Mouse (Mus musculus) forebrain, embryonic 13.5 days (tissue): ENCODE measurements around the gene Cop1. TPM values are rescaled to one million over a fixed set of nuclear protein-coding genes. Genes with fewer than 3 reads are reported as not detected.
"Not testable (repeated sequence)": the region's sequence is repeated elsewhere in the genome, so short reads cannot be mapped to it uniquely, and the experiment has no call there.

Experiments
- ATAC-seq: fragments of 200-750 bp; cut with Nextera tagmentation; 2 replicates; pipeline ENCODE4 v1.8.0; 2017
- H3K27ac ChIP-seq: fragments of 300-500 bp; sonication (generic); 2 replicates; pipeline ENCODE4 v1.5.1; 2015; ENCODE audit warnings: inconsistent platforms, mild to moderate bottlenecking, moderate library complexity
- H3K27me3 ChIP-seq: fragments of 300-500 bp; sonication (generic); 2 replicates; pipeline ENCODE4 v1.6.1; 2015; ENCODE audit warnings: mild to moderate bottlenecking, inconsistent platforms
- H3K36me3 ChIP-seq: fragments of 300-500 bp; sonication (generic); 2 replicates; pipeline ENCODE4 v1.6.1; 2015; ENCODE audit warnings: mild to moderate bottlenecking, inconsistent platforms; ENCODE audit not compliant: poor library complexity, severe bottlenecking
- H3K4me1 ChIP-seq: fragments of 300-500 bp; sonication (generic); 2 replicates; pipeline ENCODE4 v1.6.1; 2015; ENCODE audit warnings: inconsistent platforms
- H3K4me2 ChIP-seq: fragments of 300-500 bp; sonication (generic); 2 replicates; pipeline ENCODE4 v1.6.1; 2015; ENCODE audit warnings: inconsistent platforms, mild to moderate bottlenecking, moderate library complexity
- H3K4me3 ChIP-seq: fragments of 300-500 bp; sonication (generic); 2 replicates; pipeline ENCODE4 v1.5.1; 2015; ENCODE audit warnings: mild to moderate bottlenecking, inconsistent platforms
- H3K9ac ChIP-seq: fragments of 300-500 bp; sonication (generic); 2 replicates; pipeline ENCODE4 v1.6.1; 2015; ENCODE audit warnings: mild to moderate bottlenecking, inconsistent platforms
- H3K9me3 ChIP-seq: fragments of 300-500 bp; sonication (generic); replicated peaks from 2 replicates; pipeline ENCODE4 v1.6.1; 2016; ENCODE audit warnings: inconsistent platforms
- WGBS: fragments of 180-500 bp; shearing (Covaris S2); methylation state at CpG from one replicate; pipeline ENCODE4 v1.1.7; 2015; 5-methylcytosine and 5-hydroxymethylcytosine counted together
- polyA plus RNA-seq: library from polyadenylated mRNA; unstranded; fragments of >200 nt; fragmentation: Nextera tagmentation; extraction: Ambion mirVana; gene quantifications from 2 replicates; pipeline ENCODE4 v1.2.1, GENCODE M21; 2015

The Cop1 gene
- 19.9 and 21.4 TPM in 2 replicates for polyA plus RNA-seq

DNA sequence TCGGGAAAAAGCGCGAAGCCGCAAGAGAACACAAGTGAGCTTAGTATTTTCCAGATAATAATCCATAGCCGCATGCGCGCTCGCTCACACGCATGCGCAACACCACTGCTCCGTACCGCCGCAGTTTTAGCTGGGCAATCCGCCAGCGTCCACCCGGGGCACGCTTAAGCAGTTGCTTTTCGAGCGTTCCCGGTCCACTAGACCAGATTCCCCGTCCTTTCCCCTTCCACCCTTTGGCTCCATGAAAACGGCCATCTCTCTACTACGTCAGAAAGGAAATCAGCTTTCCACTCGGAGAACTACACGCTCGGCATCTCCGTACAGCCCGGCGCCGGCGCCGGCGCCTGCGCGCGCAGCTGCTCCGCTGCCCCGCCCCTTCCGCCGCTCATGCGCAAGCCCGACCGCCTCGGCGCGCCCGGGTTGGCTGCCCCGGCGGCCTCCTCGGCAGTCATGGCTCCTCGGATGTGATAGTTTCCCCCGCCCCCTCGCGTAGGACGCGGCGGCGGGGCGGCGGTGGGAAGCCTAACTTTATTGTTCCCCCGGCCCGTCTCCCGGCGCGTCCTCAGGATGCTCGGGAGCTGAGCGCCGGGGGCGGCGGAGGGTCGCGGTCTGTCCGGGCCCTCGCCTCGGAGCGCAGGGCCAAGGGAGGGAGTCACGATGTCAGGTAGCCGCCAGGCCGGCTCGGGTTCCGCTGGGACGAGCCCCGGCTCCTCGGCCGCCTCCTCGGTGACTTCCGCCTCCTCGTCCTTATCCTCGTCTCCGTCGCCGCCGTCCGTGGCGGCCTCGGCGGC, at the start of gene Cop1:
Gene Cop1 (plus strand): TSS at position 540 of the 791 bp plus-strand sequence.
- not testable (repeated sequence) for H3K27me3 ChIP-seq, H3K36me3 ChIP-seq, H3K9me3 ChIP-seq
- peak within 1 kb of the TSS; percentile 95 for H3K27ac ChIP-seq
- ATAC-seq, result peak; percentile 98
- peak within 1 kb of the TSS; percentile 66 for H3K4me2 ChIP-seq
- peak within 1 kb of the TSS; percentile 88 for H3K9ac ChIP-seq
- peak within 1 kb of the TSS; percentile 79 for H3K4me3 ChIP-seq
- WGBS, result under 1% methylated on average over 83 of the region's 97 CpGs
- H3K4me1 ChIP-seq, result peaks cover 30% of the 10 kb centered on the region

DNA sequence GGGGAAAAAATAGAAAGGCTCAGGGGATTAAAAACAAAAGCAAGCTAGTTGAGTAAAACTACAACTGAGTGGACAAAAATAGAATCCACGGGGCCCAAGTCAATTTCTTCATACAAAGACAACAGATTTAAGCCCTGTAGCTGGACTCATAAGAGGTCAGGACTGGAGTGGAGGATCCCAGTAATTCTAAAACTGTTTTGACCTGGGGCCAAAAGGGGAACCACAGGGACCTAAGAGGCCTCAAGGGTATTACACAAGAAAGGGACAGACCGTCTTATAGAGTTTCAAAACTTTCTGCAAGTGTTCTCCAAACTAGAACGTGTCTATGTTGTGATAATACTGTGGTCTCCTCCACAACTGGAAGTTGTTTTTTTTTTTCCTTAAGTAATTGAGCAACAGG, 45.4 kb upstream of the Cop1 start:
- ATAC-seq, result no peak

DNA sequence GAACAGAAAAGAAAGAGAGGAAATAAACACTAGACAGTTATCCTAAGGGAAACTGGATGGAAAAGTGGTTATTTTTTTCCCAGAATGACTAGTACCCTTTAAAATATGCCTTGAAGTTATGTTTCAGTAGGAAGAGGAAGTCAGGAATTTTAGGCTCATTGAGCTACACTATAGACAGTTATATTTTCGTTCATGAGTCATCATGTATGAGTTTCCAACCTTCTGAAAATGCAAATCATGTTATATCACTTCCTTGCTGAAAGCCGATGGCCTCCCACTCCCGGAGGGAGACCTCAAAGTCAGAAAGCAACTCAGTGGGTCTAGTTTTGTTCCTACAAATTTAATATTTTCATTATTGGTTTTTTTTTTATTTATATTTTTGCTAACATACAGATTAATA, 33.5 kb upstream of the Cop1 start:
- Histone ChIP-seq H3K27me3 (no peaks in the 10 kb centered on the region), H3K4me1 (no peaks in the 10 kb centered on the region), H3K9me3 (no peaks in the 10 kb centered on the region), H3K27ac (no peak overlapping the region), H3K36me3 (no peaks in the 10 kb centered on the region), H3K9ac (no peak overlapping the region), H3K4me2 (no peak overlapping the region), H3K4me3 (no peak overlapping the region)
- WGBS, result 76% methylated on average over 3 of the region's 3 CpGs
- no peak for ATAC-seq

More for the DNA sequence above, 45.4 kb upstream of the Cop1 start:
- no peaks in the 10 kb centered on the region for H3K27me3 ChIP-seq
- H3K4me3 ChIP-seq, result no peak overlapping the region
- no peak overlapping the region for H3K4me2 ChIP-seq
- no peaks in the 10 kb centered on the region for H3K36me3 ChIP-seq
- H3K9me3 ChIP-seq, result no peaks in the 10 kb centered on the region
- no peak overlapping the region for H3K9ac ChIP-seq
- H3K27ac ChIP-seq, result no peak overlapping the region
- 19% methylated on average over 3 of the region's 3 CpGs for WGBS
- no peaks in the 10 kb centered on the region for H3K4me1 ChIP-seq

DNA sequence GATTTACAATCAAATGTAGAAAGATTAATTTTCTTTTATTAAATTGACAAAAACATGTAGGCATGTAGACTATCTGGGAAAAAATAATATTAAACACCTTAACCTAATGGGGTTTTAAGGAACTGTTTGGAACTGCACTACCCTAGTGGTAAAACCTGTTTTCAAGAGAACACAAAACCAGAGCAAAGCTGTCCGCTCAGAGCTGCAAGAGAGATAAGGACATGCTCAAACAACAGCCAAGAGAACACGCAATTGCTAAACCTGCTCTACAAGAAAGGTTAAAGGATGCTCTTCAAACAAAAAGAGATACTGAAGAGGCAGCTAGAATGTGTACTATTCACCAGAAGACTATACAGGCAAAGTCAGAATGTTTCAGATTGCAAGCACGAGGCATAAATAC, 32.5 kb upstream of the Cop1 start:
- Histone ChIP-seq H3K36me3 (no peaks in the 10 kb centered on the region), H3K9ac (no peak overlapping the region), H3K9me3 (no peaks in the 10 kb centered on the region), H3K27me3 (no peaks in the 10 kb centered on the region), H3K4me3 (no peak overlapping the region), H3K4me1 (no peaks in the 10 kb centered on the region), H3K4me2 (no peak overlapping the region), H3K27ac (no peak overlapping the region)
- WGBS, result 88% methylated on average over 3 of the region's 3 CpGs
- ATAC-seq, result no peak

DNA sequence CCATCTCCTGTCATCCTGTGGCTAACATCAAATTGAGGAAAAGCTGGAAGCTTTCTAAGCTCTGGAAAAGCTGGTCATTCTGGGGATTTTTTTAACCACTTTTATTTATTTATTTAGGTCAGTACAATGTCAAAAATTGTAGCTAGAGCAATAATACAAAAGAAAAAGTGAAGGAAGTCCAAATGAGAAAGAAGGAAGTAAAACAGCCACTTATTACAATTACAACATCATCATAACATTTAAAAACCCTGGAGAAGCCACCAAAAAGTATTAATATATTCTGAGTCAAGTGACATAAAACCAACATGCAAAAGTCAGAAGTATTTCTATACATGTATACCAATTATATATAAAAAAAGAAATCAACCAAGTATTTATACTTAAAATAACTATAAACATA, 30.9 kb upstream of the Cop1 start:
- Histone ChIP-seq H3K9ac (no peak overlapping the region), H3K4me3 (no peak overlapping the region), H3K4me1 (no peaks in the 10 kb centered on the region), H3K27me3 (no peaks in the 10 kb centered on the region), H3K36me3 (no peaks in the 10 kb centered on the region), H3K9me3 (no peaks in the 10 kb centered on the region), H3K27ac (no peak overlapping the region), H3K4me2 (no peak overlapping the region)
- ATAC-seq, result no peak

DNA sequence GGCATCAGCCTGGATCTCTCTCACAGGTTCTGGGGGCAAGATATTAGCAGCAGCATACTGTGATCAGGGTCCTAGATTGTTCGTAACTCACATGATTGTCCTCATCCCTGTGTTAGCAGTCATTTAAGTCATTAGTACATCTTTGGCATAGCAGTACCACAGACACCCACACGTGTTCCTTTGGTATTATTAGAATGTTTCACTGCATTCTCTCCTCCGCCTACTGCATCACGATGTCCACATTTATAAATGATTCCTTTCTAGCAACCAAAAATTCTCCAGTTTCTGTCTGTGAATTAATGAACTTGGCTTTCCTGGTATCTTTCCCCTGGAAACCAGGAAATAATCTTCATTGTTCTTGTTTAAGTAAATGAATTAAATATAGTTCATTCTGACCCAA, 20.4 kb upstream of the Cop1 start:
- Histone ChIP-seq H3K36me3 (no peaks in the 10 kb centered on the region), H3K27ac (no peak overlapping the region), H3K27me3 (no peaks in the 10 kb centered on the region), H3K4me2 (no peak overlapping the region), H3K9ac (no peak overlapping the region), H3K4me1 (no peaks in the 10 kb centered on the region), H3K4me3 (no peak overlapping the region), H3K9me3 (no peaks in the 10 kb centered on the region)
- ATAC-seq, result no peak
- 88% methylated on average over 4 of the region's 4 CpGs for WGBS

DNA sequence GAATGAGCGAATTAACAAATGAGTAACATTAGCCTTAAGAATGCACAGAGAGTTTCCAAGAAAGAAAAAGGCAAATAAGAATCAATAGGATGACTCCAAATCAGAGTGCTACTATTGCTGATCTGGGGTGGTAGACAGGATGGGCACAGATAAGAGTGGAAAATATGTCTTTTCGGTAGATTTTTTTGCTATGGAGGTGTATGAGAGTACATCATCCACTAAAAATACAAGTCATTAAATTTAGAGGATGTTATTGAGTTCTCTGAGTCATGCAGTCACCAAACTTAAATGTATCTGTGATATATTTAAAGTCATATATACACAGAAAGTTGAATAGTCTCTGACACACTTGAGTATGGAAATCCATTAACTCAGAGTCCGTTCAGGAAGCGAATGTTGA, 14.7 kb upstream of the Cop1 start:
- no peak overlapping the region for H3K9ac ChIP-seq
- H3K9me3 ChIP-seq, result no peaks in the 10 kb centered on the region
- no peaks in the 10 kb centered on the region for H3K27me3 ChIP-seq
- no peak overlapping the region for H3K4me3 ChIP-seq
- ATAC-seq, result no peak
- H3K36me3 ChIP-seq, result no peaks in the 10 kb centered on the region
- WGBS, result 94% methylated on average over 4 of the region's 4 CpGs
- H3K4me2 ChIP-seq, result no peak overlapping the region
- H3K4me1 ChIP-seq, result no peaks in the 10 kb centered on the region
- no peak overlapping the region for H3K27ac ChIP-seq

DNA sequence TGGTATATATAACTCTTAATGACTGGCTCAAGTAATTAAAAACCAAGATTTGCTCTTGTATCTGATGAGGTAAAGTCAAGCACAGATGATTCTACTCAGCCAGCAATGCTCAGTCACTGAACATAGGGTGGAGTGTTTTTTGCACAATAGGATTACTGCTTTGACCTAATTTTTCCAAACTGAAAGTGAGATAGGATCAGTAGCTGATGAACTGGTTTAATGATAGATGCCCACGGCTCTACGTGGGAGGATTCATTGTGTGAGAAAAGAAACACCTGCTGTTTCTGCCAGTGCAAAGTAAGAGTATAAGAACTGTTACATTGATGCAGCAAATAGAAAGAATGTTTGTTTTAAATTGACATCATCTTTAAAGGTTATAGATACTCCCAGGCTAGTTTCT, 10.1 kb upstream of the Cop1 start:
- 71% methylated on average over 2 of the region's 2 CpGs for WGBS
- no peak overlapping the region for H3K9ac ChIP-seq
- no peak overlapping the region for H3K4me2 ChIP-seq
- no peaks in the 10 kb centered on the region for H3K27me3 ChIP-seq
- no peaks in the 10 kb centered on the region for H3K4me1 ChIP-seq
- no peak overlapping the region for H3K27ac ChIP-seq
- H3K4me3 ChIP-seq, result no peak overlapping the region
- H3K36me3 ChIP-seq, result no peaks in the 10 kb centered on the region
- no peaks in the 10 kb centered on the region for H3K9me3 ChIP-seq
- no peak for ATAC-seq

DNA sequence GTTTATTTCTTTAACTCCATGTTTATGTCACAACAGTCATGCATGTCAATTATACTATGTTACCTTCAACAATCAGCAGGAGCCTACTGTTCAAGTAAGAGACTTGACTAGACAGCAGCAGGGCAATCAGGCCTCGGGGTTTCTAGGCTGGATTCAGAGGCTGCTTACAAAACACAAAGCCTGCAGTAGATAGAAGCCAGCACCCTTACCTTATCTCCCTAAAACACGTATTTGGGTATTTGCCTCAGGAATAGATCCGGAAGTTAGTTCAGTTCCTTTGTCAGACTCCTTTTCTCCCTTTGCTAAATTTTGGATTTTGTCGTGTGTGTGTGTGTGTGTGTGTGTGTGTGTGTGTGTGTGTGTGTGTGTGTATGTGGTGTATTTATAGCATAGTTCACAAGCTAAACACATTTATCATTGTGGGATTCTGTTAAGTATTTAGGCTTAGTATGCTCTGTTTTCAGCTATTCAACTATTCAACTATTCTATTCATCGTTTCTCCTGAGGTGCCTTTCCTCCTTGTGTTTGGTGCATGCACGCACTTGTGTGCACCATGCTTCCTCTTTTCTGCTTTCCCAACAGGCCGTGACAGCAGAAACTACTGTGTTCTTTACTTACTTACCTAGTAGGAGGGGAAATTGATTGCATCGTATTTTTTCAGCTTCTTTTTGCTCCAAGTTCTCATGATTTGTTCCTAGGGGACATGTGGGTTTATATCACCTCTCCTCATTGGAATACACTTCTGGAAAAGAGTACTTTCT, 6.9 kb upstream of the Cop1 start:
- WGBS, result 82% methylated on average over 7 of the region's 8 CpGs
- no peak for ATAC-seq
- no peak overlapping the region for H3K27ac ChIP-seq
- no peak overlapping the region for H3K4me3 ChIP-seq
- no peaks in the 10 kb centered on the region for H3K4me1 ChIP-seq
- H3K4me2 ChIP-seq, result no peak overlapping the region
- H3K36me3 ChIP-seq, result no peaks in the 10 kb centered on the region
- no peaks in the 10 kb centered on the region for H3K27me3 ChIP-seq
- H3K9me3 ChIP-seq, result no peaks in the 10 kb centered on the region
- no peak overlapping the region for H3K9ac ChIP-seq

DNA sequence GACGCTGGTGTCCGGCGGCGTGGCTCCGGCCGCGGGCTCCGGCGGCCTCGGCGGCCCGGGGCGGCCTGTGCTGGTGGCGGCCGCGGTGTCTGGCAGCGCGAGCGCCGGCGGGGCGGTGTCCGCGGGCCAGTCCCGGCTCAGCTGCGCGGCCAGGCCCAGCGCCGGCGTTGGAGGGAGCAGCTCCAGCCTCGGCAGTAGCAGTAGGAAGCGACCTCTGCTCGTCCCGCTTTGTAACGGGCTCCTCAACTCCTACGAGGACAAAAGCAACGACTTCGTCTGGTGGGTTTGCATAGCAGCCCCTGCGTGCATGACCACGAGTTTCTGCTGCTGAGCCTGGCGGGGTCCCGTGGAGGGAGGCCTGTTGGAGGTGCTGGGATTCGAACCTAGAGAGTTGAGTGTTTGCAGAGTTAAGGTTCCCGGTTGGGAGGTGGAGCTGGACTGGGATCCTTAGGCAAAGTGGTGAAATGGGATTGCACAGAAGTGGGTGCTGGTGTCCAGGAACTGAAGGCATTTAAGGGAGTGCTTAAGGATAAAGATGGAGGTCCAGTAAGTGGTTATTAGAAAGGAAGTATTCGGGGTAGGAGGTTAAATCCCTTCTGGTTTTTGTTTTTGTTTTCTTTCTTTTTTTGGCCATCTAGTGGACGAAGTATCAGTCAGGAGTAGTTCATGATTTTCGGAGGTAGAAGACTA, 597 bp downstream of the Cop1 start:
- Histone ChIP-seq H3K4me3 (peak overlapping the region; percentile 79), H3K27ac (peak overlapping the region; percentile 36; the same call in 1 of the 2 replicates), H3K4me2 (peak overlapping the region; percentile 66), H3K4me1 (peaks cover 30% of the 10 kb centered on the region), H3K9ac (peak overlapping the region; percentile 88)
- peak; percentile 76 for ATAC-seq
- H3K9me3 ChIP-seq, H3K27me3 ChIP-seq, H3K36me3 ChIP-seq: not testable (repeated sequence)
- under 1% methylated on average over 28 of the region's 47 CpGs for WGBS

DNA sequence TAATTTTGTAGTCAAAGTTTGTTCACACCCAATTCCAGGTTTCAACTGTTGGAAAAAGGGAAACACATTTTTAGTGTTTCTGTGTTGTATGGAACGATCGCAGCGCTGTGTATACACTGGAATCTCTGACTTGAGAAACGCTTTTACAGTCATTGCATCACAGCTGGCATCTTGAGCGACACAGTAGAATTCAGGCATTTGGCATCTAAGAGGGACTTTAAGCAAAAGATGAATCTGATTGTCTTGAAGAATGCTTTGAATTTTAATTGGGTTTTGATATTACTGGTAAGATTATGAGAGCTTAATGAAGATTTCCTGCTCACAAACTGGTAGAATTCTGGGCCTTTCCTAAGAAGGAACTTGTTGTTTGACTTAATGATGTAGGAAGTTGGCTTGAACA, 1.3 kb downstream of the Cop1 start:
- ATAC-seq, result no peak
- Histone ChIP-seq H3K4me1 (peaks cover 30% of the 10 kb centered on the region), H3K36me3 (0 out of 2 replicates have a peak, but pooled peaks cover 5% of the 10 kb centered on the region), H3K9me3 (no peaks in the 10 kb centered on the region), H3K27me3 (no peaks in the 10 kb centered on the region), H3K27ac (no peak overlapping the region), H3K9ac (peak overlapping the region; percentile 88), H3K4me2 (peak overlapping the region; percentile 66), H3K4me3 (peak overlapping the region; percentile 79)
- 38% methylated on average over 5 of the region's 5 CpGs for WGBS

DNA sequence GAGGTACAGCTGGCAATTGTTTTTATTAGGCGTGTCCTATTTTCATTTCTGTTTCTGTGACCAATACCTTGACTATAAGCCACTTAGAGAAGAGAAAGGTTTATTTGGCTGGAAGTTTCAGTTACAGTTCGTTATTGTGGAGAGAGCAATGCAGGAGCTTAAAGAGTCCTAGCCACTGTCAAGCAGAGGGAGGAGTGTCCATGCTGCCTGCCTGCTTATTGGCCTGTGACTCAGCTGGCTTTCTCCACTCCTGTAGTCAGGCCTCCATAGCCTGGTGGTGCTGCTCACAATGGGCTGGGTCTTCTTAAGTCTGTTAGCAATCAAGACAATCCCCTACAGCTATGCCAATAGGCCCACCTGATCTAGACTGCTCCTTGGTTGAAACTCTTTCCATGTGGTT, 2.4 kb downstream of the Cop1 start:
- H3K9ac ChIP-seq, result no peak overlapping the region
- no peak for ATAC-seq
- no peaks in the 10 kb centered on the region for H3K27me3 ChIP-seq
- no peak overlapping the region for H3K27ac ChIP-seq
- peak overlapping the region; percentile 66 for H3K4me2 ChIP-seq
- peak overlapping the region; percentile 9; the same call in 1 of the 2 replicates for H3K4me3 ChIP-seq
- no peaks in the 10 kb centered on the region for H3K9me3 ChIP-seq
- WGBS, result 72% methylated on average over 2 of the region's 2 CpGs
- H3K36me3 ChIP-seq, result 0 out of 2 replicates have a peak, but pooled peaks cover 5% of the 10 kb centered on the region
- H3K4me1 ChIP-seq, result peaks cover 30% of the 10 kb centered on the region
